Mouse (Mus musculus) hindbrain, embryonic 11.5 days (tissue): ENCODE measurements around the gene Apoc3. TPM values are rescaled to one million over a fixed set of nuclear protein-coding genes. Genes with fewer than 3 reads are reported as not detected.

Experiments used
- ATAC-seq: fragments of 200-750 bp; cut with Nextera tagmentation; 2 replicates; pipeline ENCODE4 v1.8.0; 2017; ENCODE audit warnings: mild to moderate bottlenecking, moderate TSS enrichment, moderate library complexity; ENCODE audit not compliant: low FRiP score
- DNase-seq: peaks from one replicate; pipeline ENCODE4 v3.0.0-alpha.2; 2015; ENCODE audit warnings: low spot score
- H3K27ac ChIP-seq: fragments of 300-500 bp; sonication (generic); 2 replicates; pipeline ENCODE4 v1.5.1; 2014; ENCODE audit warnings: mild to moderate bottlenecking, low read depth, low read length
- H3K27me3 ChIP-seq: fragments of 300-500 bp; sonication (generic); 2 replicates; pipeline ENCODE4 v1.6.1; 2014; ENCODE audit warnings: mild to moderate bottlenecking, low read length, moderate library complexity, mixed read lengths; ENCODE audit not compliant: control insufficient read depth, insufficient read depth
- H3K36me3 ChIP-seq: fragments of 300-500 bp; sonication (generic); 2 replicates; pipeline ENCODE4 v1.6.1; 2014; ENCODE audit warnings: mild to moderate bottlenecking, low read length, moderate library complexity, mixed read lengths; ENCODE audit not compliant: control insufficient read depth, insufficient read depth
- H3K4me1 ChIP-seq: fragments of 300-500 bp; sonication (generic); replicated peaks from 2 replicates; pipeline ENCODE4 v1.6.1; 2014; ENCODE audit warnings: low read length, mixed read lengths; ENCODE audit not compliant: control insufficient read depth, insufficient read depth
- H3K4me2 ChIP-seq: fragments of 300-500 bp; sonication (generic); replicated peaks from 2 replicates; pipeline ENCODE4 v1.6.1; 2014; ENCODE audit warnings: mild to moderate bottlenecking, low read depth, low read length
- H3K4me3 ChIP-seq: fragments of 300-500 bp; sonication (generic); 2 replicates; pipeline ENCODE4 v1.5.1; 2014; ENCODE audit warnings: low read depth, low read length
- H3K9ac ChIP-seq: fragments of 300-500 bp; sonication (generic); 2 replicates; pipeline ENCODE4 v1.6.1; 2014; ENCODE audit warnings: low read depth, low read length
- H3K9me3 ChIP-seq: fragments of 300-500 bp; sonication (generic); 2 replicates; pipeline ENCODE4 v1.6.1; 2016; ENCODE audit warnings: low read length; ENCODE audit not compliant: control insufficient read depth
- whole genome bisulfite sequencing: fragments of 180-500 bp; shearing (Covaris S2); extraction: QIAGEN DNeasy Blood & Tissue Kit; methylation state at CpG from one replicate; pipeline ENCODE4 v1.1.7; 2014; 5-methylcytosine and 5-hydroxymethylcytosine counted together
- polyA plus RNA-seq: library from polyadenylated mRNA; unstranded; fragments of >200 nt; fragmentation: Nextera tagmentation; extraction: Ambion mirVana; gene quantifications from 2 replicates; pipeline ENCODE4 v1.2.1, GENCODE M21; 2014

The Apoc3 gene
- polyA plus RNA-seq, 1 experiment from 2014 or later = not detected

- Histone ChIP-seq H3K4me2 (no peak overlapping the region), H3K9ac (no peak overlapping the region), H3K27me3 (no peaks in the 10 kb centered on the region), H3K4me3 (no peak overlapping the region), H3K9me3 (no peaks in the 10 kb centered on the region), H3K27ac (no peak overlapping the region), H3K4me1 (no peaks in the 10 kb centered on the region), H3K36me3 (no peaks in the 10 kb centered on the region; the same call in none of the 2 replicates)
- DNase-seq (no peak), ATAC-seq (no peak)
- WGBS = 94% methylated on average over 12 of the region's 12 CpGs
Measured at GRCm38 (mm10) chr9:46210473-46210872, 25.0 kb downstream of the Apoc3 start.

- Histone ChIP-seq H3K27ac (no peak overlapping the region), H3K9me3 (no peaks in the 10 kb centered on the region), H3K4me3 (no peak overlapping the region), H3K9ac (no peak overlapping the region), H3K36me3 (no peaks in the 10 kb centered on the region; the same call in none of the 2 replicates), H3K4me2 (no peak overlapping the region), H3K4me1 (no peaks in the 10 kb centered on the region), H3K27me3 (no peaks in the 10 kb centered on the region)
- DNase-seq = no peak
- WGBS = 81% methylated on average over 13 of the region's 13 CpGs
- ATAC-seq = no peak
Measured at GRCm38 (mm10) chr9:46208401-46208974, 26.9 kb downstream of the Apoc3 start.

- H3K9me3 ChIP-seq = no peaks in the 10 kb centered on the region
- DNase-seq = no peak
- H3K4me3 ChIP-seq = no peak overlapping the region
- no peaks in the 10 kb centered on the region; the same call in none of the 2 replicates for H3K36me3 ChIP-seq
- 73% methylated on average over 6 of the region's 6 CpGs for WGBS
- no peak overlapping the region for H3K9ac ChIP-seq
- H3K4me1 ChIP-seq = no peaks in the 10 kb centered on the region
- no peak overlapping the region for H3K27ac ChIP-seq
- H3K4me2 ChIP-seq = no peak overlapping the region
- ATAC-seq = no peak
- H3K27me3 ChIP-seq = no peaks in the 10 kb centered on the region
Measured at GRCm38 (mm10) chr9:46207501-46207869, 28.0 kb downstream of the Apoc3 start.

GRCm38 (mm10) chr9:46206834-46207500, 28.5 kb downstream of the Apoc3 start:
- Histone ChIP-seq H3K27me3 (no peaks in the 10 kb centered on the region), H3K27ac (no peak overlapping the region), H3K9ac (no peak overlapping the region), H3K4me1 (no peaks in the 10 kb centered on the region), H3K9me3 (no peaks in the 10 kb centered on the region), H3K4me2 (no peak overlapping the region), H3K36me3 (no peaks in the 10 kb centered on the region; the same call in none of the 2 replicates), H3K4me3 (no peak overlapping the region)
- WGBS = 82% methylated on average over 10 of the region's 10 CpGs
- no peak for DNase-seq
- no peak for ATAC-seq

DNA sequence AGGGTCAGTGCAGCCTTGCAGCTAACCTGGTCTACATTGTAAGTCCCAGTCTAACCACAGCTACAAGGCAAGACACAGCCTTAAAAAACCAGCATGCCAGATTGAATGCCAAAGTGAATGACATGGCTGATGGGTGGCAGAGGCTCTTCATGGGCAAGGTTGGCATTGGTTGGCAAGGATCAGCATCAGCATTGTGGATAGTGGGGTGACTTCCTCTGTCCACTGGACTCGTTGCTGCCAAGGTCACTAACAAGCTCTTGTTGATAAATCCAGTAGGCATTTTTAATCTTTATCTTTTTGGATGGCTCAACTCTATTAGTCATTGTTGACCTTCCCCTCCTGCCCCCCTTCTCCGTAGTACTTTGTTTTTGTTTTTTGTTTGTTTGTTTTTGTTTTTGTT, 35.8 kb downstream of the Apoc3 start:
- H3K4me2 ChIP-seq = no peak overlapping the region
- DNase-seq (no peak), ATAC-seq (no peak)
- H3K27ac ChIP-seq = no peak overlapping the region
- WGBS = 93% methylated on average over 2 of the region's 2 CpGs
- no peaks in the 10 kb centered on the region for H3K27me3 ChIP-seq
- H3K36me3 ChIP-seq = no peaks in the 10 kb centered on the region; the same call in 1 of the 2 replicates
- H3K9ac ChIP-seq = no peak overlapping the region
- no peaks in the 10 kb centered on the region for H3K4me1 ChIP-seq
- no peak overlapping the region for H3K4me3 ChIP-seq
- no peaks in the 10 kb centered on the region for H3K9me3 ChIP-seq

DNA sequence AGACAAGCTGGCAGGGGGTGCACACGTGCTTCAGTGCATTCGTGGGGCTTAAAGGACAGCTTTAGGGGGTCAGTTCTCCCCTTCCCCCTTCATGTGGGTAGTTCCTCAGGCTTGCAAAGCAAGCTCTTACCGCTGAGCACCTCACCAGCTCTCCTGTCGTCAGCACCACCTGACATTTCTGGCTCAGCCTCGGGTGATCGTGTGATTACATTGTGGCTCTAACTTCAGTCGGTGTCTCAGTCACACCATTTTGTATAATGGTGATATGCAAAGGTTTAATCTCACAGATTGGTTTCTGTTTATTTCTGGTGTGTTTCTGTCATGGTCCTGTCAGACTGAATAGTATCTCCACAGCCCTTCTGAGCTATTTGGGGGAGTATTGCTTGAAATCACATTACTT, 36.5 kb downstream of the Apoc3 start:
- Histone ChIP-seq H3K4me2 (no peak overlapping the region), H3K9ac (no peak overlapping the region), H3K27ac (no peak overlapping the region), H3K36me3 (no peaks in the 10 kb centered on the region; the same call in 1 of the 2 replicates), H3K27me3 (no peaks in the 10 kb centered on the region), H3K4me1 (no peaks in the 10 kb centered on the region), H3K9me3 (no peaks in the 10 kb centered on the region), H3K4me3 (no peak overlapping the region)
- ATAC-seq (no peak), DNase-seq (no peak)
- 92% methylated on average over 7 of the region's 7 CpGs for WGBS

DNA sequence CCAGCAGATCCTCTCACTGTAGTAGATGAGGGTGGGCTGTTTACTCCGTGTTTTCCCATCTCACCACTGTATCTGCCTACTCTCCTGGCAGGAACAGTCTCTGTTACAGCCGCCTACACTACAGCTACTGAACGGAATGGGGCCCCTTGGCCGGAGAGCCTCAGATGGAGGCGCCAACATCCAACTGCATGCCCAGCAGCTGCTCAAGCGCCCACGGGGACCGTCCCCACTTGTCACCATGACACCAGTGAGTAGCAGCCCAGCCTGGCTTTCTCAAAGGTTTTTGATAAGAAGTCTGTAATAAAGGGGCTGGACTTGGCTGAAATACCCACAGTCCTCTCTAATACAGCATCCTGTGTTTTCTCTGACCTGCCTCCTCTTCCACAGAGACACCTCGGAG, 37.0 kb downstream of the Apoc3 start:
- 90% methylated on average over 9 of the region's 9 CpGs for WGBS
- DNase-seq = no peak
- no peaks in the 10 kb centered on the region; the same call in 1 of the 2 replicates for H3K36me3 ChIP-seq
- no peak overlapping the region for H3K9ac ChIP-seq
- H3K4me2 ChIP-seq = no peak overlapping the region
- ATAC-seq = no peak
- H3K27ac ChIP-seq = no peak overlapping the region
- no peaks in the 10 kb centered on the region for H3K27me3 ChIP-seq
- no peak overlapping the region for H3K4me3 ChIP-seq
- no peaks in the 10 kb centered on the region for H3K9me3 ChIP-seq
- no peaks in the 10 kb centered on the region for H3K4me1 ChIP-seq

DNA sequence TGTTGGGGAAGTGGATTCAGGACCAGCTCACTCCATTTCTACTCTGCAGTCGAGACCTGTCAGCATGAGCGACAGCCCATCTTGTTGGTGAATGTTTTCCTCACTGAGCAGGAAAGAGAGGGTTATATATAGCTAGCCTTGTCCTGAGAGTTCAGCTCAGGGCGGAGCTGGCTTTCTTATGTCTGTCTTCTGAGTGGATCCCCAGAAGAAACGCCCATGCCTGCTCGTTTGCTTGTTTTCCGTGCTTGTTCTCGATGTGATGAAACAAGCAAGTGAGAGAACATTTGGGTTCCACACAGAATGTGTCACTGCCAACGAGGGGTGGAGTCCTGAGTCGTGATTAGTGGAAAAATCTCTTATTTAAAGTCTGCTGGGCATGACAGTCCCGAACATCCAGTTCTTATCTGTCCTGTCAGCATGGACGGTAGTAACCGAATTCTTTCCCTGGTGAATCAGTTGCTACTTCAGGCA, 38.7 kb downstream of the Apoc3 start:
- 81% methylated on average over 12 of the region's 12 CpGs for WGBS
- Histone ChIP-seq H3K36me3 (no peaks in the 10 kb centered on the region; the same call in 1 of the 2 replicates), H3K9ac (no peak overlapping the region), H3K4me3 (no peak overlapping the region), H3K4me1 (no peaks in the 10 kb centered on the region), H3K9me3 (no peaks in the 10 kb centered on the region), H3K27ac (no peak overlapping the region), H3K27me3 (no peaks in the 10 kb centered on the region), H3K4me2 (no peak overlapping the region)
- DNase-seq = no peak
- ATAC-seq = no peak

GRCm38 (mm10) chr9:46194809-46195208, 40.6 kb downstream of the Apoc3 start:
- DNase-seq (no peak), ATAC-seq (no peak)
- H3K27me3 ChIP-seq = no peaks in the 10 kb centered on the region
- no peaks in the 10 kb centered on the region; the same call in 1 of the 2 replicates for H3K36me3 ChIP-seq
- WGBS = 89% methylated on average over 9 of the region's 9 CpGs
- no peak overlapping the region for H3K4me3 ChIP-seq
- H3K4me2 ChIP-seq = no peak overlapping the region
- H3K9me3 ChIP-seq = no peaks in the 10 kb centered on the region
- no peak overlapping the region for H3K27ac ChIP-seq
- H3K9ac ChIP-seq = no peak overlapping the region
- H3K4me1 ChIP-seq = no peaks in the 10 kb centered on the region
